Mouse (Mus musculus) CH12.LX (cell line): ENCODE measurements at regions not wholly inside any gene's neighbourhood (a gene's known extent, or its start where the extent isn't known, plus 50 kb on each side); places are given as distances from the start of the nearest gene placed in this dataset.

Experiments used
- DNase-seq: peaks from one replicate; pipeline ENCODE4 v3.0.0-alpha.2; 2013; ENCODE audit errors: extremely low read depth
- H3K27ac ChIP-seq: 2 replicates; pipeline ENCODE4 v1.5.1; 2012; ENCODE audit warnings: low read depth, mild to moderate bottlenecking, control low read depth, moderate library complexity; ENCODE audit not compliant: insufficient read depth
- H3K27me3 ChIP-seq: replicated peaks from 2 replicates; pipeline ENCODE3; 2012; ENCODE audit warnings: inconsistent platforms
- H3K36me3 ChIP-seq, 2 experiments: replicated peaks in 1 of 2; 2 replicates each; pipeline versions ENCODE3 to v1.6.1; 2012; ENCODE audit warnings: inconsistent platforms in 1 of 2, low read length in 1 of 2, mild to moderate bottlenecking in 1 of 2, mixed read lengths in 1 of 2, moderate library complexity in 1 of 2; ENCODE audit not compliant: control insufficient read depth in 1 of 2, insufficient read depth in 1 of 2
- H3K4me1 ChIP-seq, 2 experiments: 2 replicates each; pipeline ENCODE4 v1.6.1; 2012; ENCODE audit warnings: inconsistent platforms in 1 of 2, moderate library complexity in 1 of 2; ENCODE audit not compliant: insufficient read depth in 2 of 2, control insufficient read depth in 1 of 2
- H3K4me2 ChIP-seq: 2 replicates; pipeline ENCODE4 v1.6.1; 2012; ENCODE audit warnings: low read depth, mild to moderate bottlenecking, control low read depth; ENCODE audit not compliant: poor library complexity, insufficient read depth, severe bottlenecking
- H3K4me3 ChIP-seq, 3 experiments: fragments of 150-350 bp in 1 of 3; sonication (generic) in 1 of 3; replicated peaks in 1 of 3; 2 replicates each; pipeline versions ENCODE3 to v1.5.1; 2011 to 2012; ENCODE audit warnings: low read depth in 2 of 3, low read length in 2 of 3, mild to moderate bottlenecking in 2 of 3, moderate library complexity in 2 of 3, control low read depth in 1 of 3, improper control_type of control experiment in 1 of 3, inconsistent platforms in 1 of 3, mixed read lengths in 1 of 3; ENCODE audit not compliant: poor library complexity in 1 of 3
- H3K79me2 ChIP-seq: replicated peaks from 2 replicates; pipeline ENCODE4 v1.6.1; 2012; ENCODE audit warnings: mild to moderate bottlenecking, moderate library complexity; ENCODE audit not compliant: control insufficient read depth, poor library complexity, insufficient read depth, severe bottlenecking; ENCODE audit errors: extremely low read depth
- H3K9ac ChIP-seq: 2 replicates; pipeline ENCODE4 v1.6.1; 2012; ENCODE audit warnings: low read depth, mild to moderate bottlenecking, control low read depth, moderate library complexity; ENCODE audit not compliant: insufficient read depth
- H3K9me3 ChIP-seq: replicated peaks from 2 replicates; pipeline ENCODE3; 2012; ENCODE audit warnings: low read length, inconsistent platforms, mixed read lengths
- SMC3 ChIP-seq: IDR thresholded peaks from 2 replicates; pipeline ENCODE4 v1.6.1; 2011; ENCODE audit warnings: low read depth, low read length, improper control_type of control experiment
- dilution Hi-C: fragments of 300-500 bp; cut with MboI; formaldehyde crosslinking; loops from 2 replicates; pipeline ENCODE4 v1.14.3; 2020; ENCODE audit warnings: low sequenced_read_pairs; ENCODE audit not compliant: extremely low pct_unique_long_range_greater_than_20kb, extremely low pct_ligation_motif_present
- in situ Hi-C: fragments of 300-500 bp; cut with MboI; formaldehyde crosslinking; loops from 3 replicates; pipeline ENCODE4 v1.14.3; 2019; ENCODE audit warnings: low sequenced_read_pairs, low pct_ligation_motif_present, low pct_unique_long_range_greater_than_20kb, mixed read lengths

DNA sequence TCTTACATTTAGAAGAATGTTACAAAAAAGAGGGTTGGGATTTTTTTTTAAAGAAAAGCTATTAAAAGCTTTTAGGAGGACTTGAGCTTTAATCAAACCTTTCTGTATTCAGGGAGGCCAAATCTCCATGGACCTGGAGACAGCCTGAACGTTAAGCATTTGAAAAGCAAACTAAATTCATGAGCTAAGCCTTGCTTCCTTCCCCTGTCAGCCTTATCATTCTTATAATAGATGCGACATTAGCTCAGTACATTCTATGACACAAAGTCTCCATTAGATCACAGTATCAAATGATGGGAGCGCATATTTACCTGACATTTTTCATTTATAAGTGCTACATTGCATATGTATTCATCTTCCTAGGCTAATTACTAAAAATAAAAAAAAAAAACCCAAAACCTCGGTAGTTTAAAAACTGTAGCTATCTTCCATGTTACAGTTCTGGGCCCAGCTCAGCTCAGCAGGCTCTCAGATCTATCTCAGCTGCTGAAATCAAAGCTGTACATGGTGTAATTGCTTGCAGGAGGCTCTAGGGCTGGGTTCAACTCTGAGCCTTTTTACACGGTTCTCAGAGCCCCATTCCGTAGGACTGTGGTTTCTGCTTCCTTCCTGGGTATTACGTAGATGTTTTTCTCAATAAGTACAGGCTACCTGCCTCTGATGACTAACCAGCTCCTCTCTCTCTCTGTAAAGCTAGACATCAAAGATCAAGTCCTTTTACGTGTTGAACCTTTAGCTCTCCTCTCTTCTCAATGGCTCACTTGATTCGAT, 50.2 kb upstream of the Tmem26 start:
- Histone ChIP-seq H3K9me3 (no peaks in the 10 kb centered on the region), H3K4me1 (peaks cover 0 to 5% of the 10 kb centered on the region in 2 experiments; a peak in 2 of 4 replicates), H3K27ac (no peak overlapping the region), H3K79me2 (no peaks in the 10 kb centered on the region), H3K4me3 (no peak overlapping the region), H3K36me3 (no peaks in the 10 kb centered on the region), H3K27me3 (no peaks in the 10 kb centered on the region), H3K4me2 (no peak overlapping the region; the same call in 1 of the 2 replicates), H3K9ac (no peak overlapping the region)
- dilution Hi-C loops = no loop called here
- DNase-seq = peak; percentile 23
- TF ChIP-seq SMC3 = no peak
- in situ Hi-C loops = no loop called here
